Mouse (Mus musculus): ENCODE data around the gene Mertk.

GRCm38 (mm10) chr2:128698140-128698692 lies 540 bp upstream of the Mertk start:
- peak; percentile 77 for TF ChIP-seq CTCF (IDR thresholded peaks at IDR 0.05; ENCODE audit: low read depth)
- TF ChIP-seq EP300 (IDR thresholded peaks at IDR 0.05; ENCODE audit: low read depth), result no peak

All from liver, embryonic 14.5 days (tissue).